Mouse (Mus musculus): ENCODE results near the gene E2f3. TPM values are rescaled to one million over a fixed set of nuclear protein-coding genes. Genes with fewer than 3 reads are reported as not detected.
A peak's percentile ranks its signal among the peaks of the same experiment; 100 is the strongest.

Gene E2f3
- total and polyA plus RNA-seq, 3 experiments, result 2.6 to 6.2 (median 6.2) TPM

DNA sequence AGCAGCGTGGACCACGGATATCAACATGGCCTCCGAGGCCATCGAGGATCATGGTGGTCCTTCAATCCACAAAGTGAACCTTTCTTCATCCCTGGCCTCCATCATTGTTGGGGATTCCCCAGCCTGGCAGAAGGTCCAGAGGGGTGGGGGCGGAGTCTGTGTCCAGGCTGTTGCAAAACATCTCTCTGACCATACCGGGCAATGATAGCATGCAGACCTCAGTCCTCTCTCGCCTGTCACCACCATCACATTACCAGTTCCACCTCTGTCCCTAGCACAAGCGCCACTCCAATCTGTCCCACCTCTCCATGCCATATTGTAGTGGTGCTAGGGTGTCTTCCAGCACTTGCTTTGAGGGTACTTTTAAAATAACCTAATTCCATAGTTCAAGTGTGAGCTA lies 18.9 kb downstream of the E2f3 start:
- Histone ChIP-seq H3K79me2 (replicated peaks; ENCODE audit: control insufficient read depth, insufficient read depth, low read length) (peaks cover 6% of the 10 kb centered on the region), H3K27ac (no peak overlapping the region), H3K9ac (ENCODE audit: low read depth, low read length) (no peak overlapping the region), H3K4me1 (ENCODE audit: control insufficient read depth, insufficient read depth, low read length) (no peaks in the 10 kb centered on the region), H3K27me3 (ENCODE audit: control insufficient read depth, insufficient read depth, low read length) (no peaks in the 10 kb centered on the region), H3K4me3 (no peak overlapping the region), H3K36me3 (ENCODE audit: control insufficient read depth, insufficient read depth, low read length) (no peaks in the 10 kb centered on the region)
- no peak for DNase-seq
- TF ChIP-seq CTCF (IDR thresholded peaks at IDR 0.05), result no peak
- TF ChIP-seq POLR2A (IDR thresholded peaks at IDR 0.05; ENCODE audit: insufficient read depth, low read depth, low read length), result no peak
- no peak for TF ChIP-seq EP300 (IDR thresholded peaks at IDR 0.05; ENCODE audit: insufficient read depth, low read depth, low read length)
- 90% methylated on average over 8 of the region's 8 CpGs for WGBS
- intact Hi-C loops (cut with DNase I), result no loop called here

DNA sequence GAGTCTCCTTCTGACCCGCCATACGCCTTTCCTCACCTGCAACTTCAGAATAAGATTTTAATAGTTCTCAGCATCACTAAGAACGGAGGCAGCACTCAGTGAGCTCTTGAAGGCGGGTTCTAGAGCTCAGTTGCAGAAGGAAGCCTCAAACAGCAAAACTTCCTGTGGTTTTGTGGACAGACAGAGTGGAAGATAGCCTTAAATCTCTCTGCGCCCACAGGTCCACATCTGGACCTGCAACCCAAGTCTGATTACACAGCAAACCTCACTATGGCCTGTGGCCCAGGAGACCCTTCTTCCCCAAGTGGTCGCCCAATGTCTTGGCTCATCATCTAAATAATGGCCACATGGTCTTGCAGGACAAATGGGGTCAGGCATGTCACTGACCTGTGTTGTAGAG lies 21.8 kb downstream of the E2f3 start:
- no peak overlapping the region for H3K4me3 ChIP-seq
- DNase-seq, result no peak
- H3K27ac ChIP-seq, result no peak overlapping the region
- H3K36me3 ChIP-seq (ENCODE audit: control insufficient read depth, insufficient read depth, low read length), result no peaks in the 10 kb centered on the region
- no peak overlapping the region for H3K9ac ChIP-seq (ENCODE audit: low read depth, low read length)
- 95% methylated on average over 6 of the region's 6 CpGs for WGBS
- intact Hi-C loops (cut with DNase I), result no loop called here
- H3K4me1 ChIP-seq (ENCODE audit: control insufficient read depth, insufficient read depth, low read length), result peaks cover 1% of the 10 kb centered on the region; the same call in 1 of the 2 replicates
- peaks cover 6% of the 10 kb centered on the region for H3K79me2 ChIP-seq (replicated peaks; ENCODE audit: control insufficient read depth, insufficient read depth, low read length)
- TF ChIP-seq EP300 (IDR thresholded peaks at IDR 0.05; ENCODE audit: insufficient read depth, low read depth, low read length) (no peak), POLR2A (IDR thresholded peaks at IDR 0.05; ENCODE audit: insufficient read depth, low read depth, low read length) (no peak), CTCF (IDR thresholded peaks at IDR 0.05) (no peak)
- no peaks in the 10 kb centered on the region for H3K27me3 ChIP-seq (ENCODE audit: control insufficient read depth, insufficient read depth, low read length)

GRCm38 (mm10) chr13:29960416-29960815 lies 25.4 kb downstream of the E2f3 start:
- no peaks in the 10 kb centered on the region; the same call in 1 of the 2 replicates for H3K79me2 ChIP-seq (replicated peaks; ENCODE audit: control insufficient read depth, insufficient read depth, low read length)
- 93% methylated on average over 6 of the region's 6 CpGs for WGBS
- intact Hi-C loops (cut with DNase I), result no loop called here

DNA sequence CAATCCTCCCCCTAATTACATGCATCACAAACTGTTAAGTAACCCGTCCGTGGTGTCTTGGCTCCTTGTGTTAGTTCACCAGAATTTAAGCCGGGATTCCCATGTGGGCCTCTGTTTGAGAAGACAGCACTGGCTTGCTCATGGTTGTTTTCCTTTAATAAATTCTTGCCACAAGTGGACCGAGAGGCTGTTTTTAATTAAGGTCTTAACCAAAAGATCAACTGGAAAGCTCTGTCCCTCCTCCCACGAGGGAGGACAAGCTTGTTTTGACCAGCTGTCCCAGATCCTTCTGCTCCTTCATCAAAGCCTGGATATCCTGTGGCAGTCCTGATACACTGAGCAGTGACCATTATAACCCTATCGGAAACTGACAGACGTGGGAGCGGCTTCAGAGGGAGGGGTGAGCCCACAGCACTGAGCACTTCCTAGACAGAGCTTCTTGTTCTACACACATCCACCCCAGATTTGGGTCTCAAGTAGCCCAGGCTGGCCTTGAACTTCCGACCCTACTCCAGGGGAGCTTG lies 28.1 kb downstream of the E2f3 start:
- intact Hi-C loops (cut with DNase I), result loop anchor here (2.0 to 10.0 kb wide), 2 partner anchors 25 to 1453 kb away; no protein-coding TSS in a partner anchor
- DNase-seq, result peak; percentile 65 to 66
- Histone ChIP-seq H3K27ac (peak overlapping the region; percentile 65), H3K4me1 (ENCODE audit: control insufficient read depth, insufficient read depth, low read length) (peaks cover 8% of the 10 kb centered on the region), H3K27me3 (ENCODE audit: control insufficient read depth, insufficient read depth, low read length) (no peaks in the 10 kb centered on the region), H3K36me3 (ENCODE audit: control insufficient read depth, insufficient read depth, low read length) (no peaks in the 10 kb centered on the region; the same call in 1 of the 2 replicates), H3K4me3 (no peak overlapping the region), H3K79me2 (replicated peaks; ENCODE audit: control insufficient read depth, insufficient read depth, low read length) (no peaks in the 10 kb centered on the region), H3K9ac (ENCODE audit: low read depth, low read length) (no peak overlapping the region)
- 36% methylated on average over 9 of the region's 9 CpGs for WGBS
- 0 out of 2 replicates have a peak, but pooled peaks have one; percentile 25 for TF ChIP-seq EP300 (IDR thresholded peaks at IDR 0.05; ENCODE audit: insufficient read depth, low read depth, low read length)
- TF ChIP-seq POLR2A (IDR thresholded peaks at IDR 0.05; ENCODE audit: insufficient read depth, low read depth, low read length), result 0 out of 2 replicates have a peak, but pooled peaks have one; percentile 25
- no peak for TF ChIP-seq CTCF (IDR thresholded peaks at IDR 0.05)

More at GRCm38 (mm10) chr13:29960416-29960815, 25.4 kb downstream of the E2f3 start:
- DNase-seq, result no peak
- no peaks in the 10 kb centered on the region; the same call in 1 of the 2 replicates for H3K36me3 ChIP-seq (ENCODE audit: control insufficient read depth, insufficient read depth, low read length)
- peaks cover 8% of the 10 kb centered on the region for H3K4me1 ChIP-seq (ENCODE audit: control insufficient read depth, insufficient read depth, low read length)
- TF ChIP-seq CTCF (IDR thresholded peaks at IDR 0.05), result no peak
- no peaks in the 10 kb centered on the region for H3K27me3 ChIP-seq (ENCODE audit: control insufficient read depth, insufficient read depth, low read length)
- H3K9ac ChIP-seq (ENCODE audit: low read depth, low read length), result no peak overlapping the region
- H3K27ac ChIP-seq, result no peak overlapping the region
- H3K4me3 ChIP-seq, result no peak overlapping the region

- H3K79me2 ChIP-seq (replicated peaks; ENCODE audit: control insufficient read depth, insufficient read depth, low read length), result no peaks in the 10 kb centered on the region
- DNase-seq, result no peak
- 78% methylated on average over 12 of the region's 12 CpGs for WGBS
- H3K36me3 ChIP-seq (ENCODE audit: control insufficient read depth, insufficient read depth, low read length), result no peaks in the 10 kb centered on the region; the same call in 1 of the 2 replicates
- H3K27ac ChIP-seq, result peak overlapping the region; percentile 65
- no peak for TF ChIP-seq EP300 (IDR thresholded peaks at IDR 0.05; ENCODE audit: insufficient read depth, low read depth, low read length)
- TF ChIP-seq CTCF (IDR thresholded peaks at IDR 0.05), result no peak
- no peak for TF ChIP-seq POLR2A (IDR thresholded peaks at IDR 0.05; ENCODE audit: insufficient read depth, low read depth, low read length)
- no peaks in the 10 kb centered on the region for H3K27me3 ChIP-seq (ENCODE audit: control insufficient read depth, insufficient read depth, low read length)
- no peak overlapping the region for H3K4me3 ChIP-seq
- no peak overlapping the region for H3K9ac ChIP-seq (ENCODE audit: low read depth, low read length)
- intact Hi-C loops (cut with DNase I), result loop anchor here (10.0 kb wide), 1 partner anchor 1452 kb away; no protein-coding TSS in a partner anchor
- peaks cover 8% of the 10 kb centered on the region for H3K4me1 ChIP-seq (ENCODE audit: control insufficient read depth, insufficient read depth, low read length)
Observed at GRCm38 (mm10) chr13:29956821-29957421, 28.9 kb downstream of the E2f3 start.

DNA sequence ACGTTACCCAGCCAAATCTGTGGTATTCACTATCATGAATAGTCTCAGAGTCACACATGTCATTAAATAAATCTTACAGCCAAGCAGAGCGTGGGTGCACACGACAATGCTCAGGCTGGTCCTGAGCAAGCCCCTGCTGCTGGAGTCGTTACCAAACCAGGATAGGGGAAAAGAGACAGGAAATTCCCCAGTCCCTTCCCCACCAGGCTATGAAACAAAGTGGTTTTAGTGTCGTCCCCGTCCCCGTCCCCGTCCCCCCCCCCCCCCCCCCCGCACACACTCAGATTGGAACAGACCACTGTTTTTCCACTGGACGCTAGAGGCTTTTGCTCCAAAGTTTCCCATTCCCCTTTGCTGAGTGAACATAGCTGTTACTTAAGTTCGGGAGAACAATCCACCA lies 30.6 kb downstream of the E2f3 start:
- Histone ChIP-seq H3K9ac (ENCODE audit: low read depth, low read length) (no peak overlapping the region), H3K4me1 (ENCODE audit: control insufficient read depth, insufficient read depth, low read length) (peaks cover 8% of the 10 kb centered on the region), H3K27me3 (ENCODE audit: control insufficient read depth, insufficient read depth, low read length) (no peaks in the 10 kb centered on the region), H3K79me2 (replicated peaks; ENCODE audit: control insufficient read depth, insufficient read depth, low read length) (no peaks in the 10 kb centered on the region), H3K36me3 (ENCODE audit: control insufficient read depth, insufficient read depth, low read length) (no peaks in the 10 kb centered on the region; the same call in 1 of the 2 replicates), H3K4me3 (no peak overlapping the region), H3K27ac (peak overlapping the region; percentile 16; the same call in 1 of the 2 replicates)
- intact Hi-C loops (cut with DNase I), result loop anchor here (10.0 kb wide), 1 partner anchor 1450 kb away; no protein-coding TSS in a partner anchor
- 44% methylated on average over 11 of the region's 11 CpGs for WGBS
- no peak for DNase-seq
- TF ChIP-seq POLR2A (IDR thresholded peaks at IDR 0.05; ENCODE audit: insufficient read depth, low read depth, low read length) (no peak), EP300 (IDR thresholded peaks at IDR 0.05; ENCODE audit: insufficient read depth, low read depth, low read length) (no peak), CTCF (IDR thresholded peaks at IDR 0.05) (no peak)
